Mouse (Mus musculus) macrophage (primary cell): ENCODE data around the gene Tmem220. TPM values are rescaled to one million over a fixed set of nuclear protein-coding genes. Genes with fewer than 3 reads are reported as not detected.
A peak's percentile ranks its signal among the peaks of the same experiment; 100 is the strongest.

Source experiments
- H3K27ac ChIP-seq: fragments of 350-480 bp; formaldehyde crosslinking; 2 replicates; pipeline ENCODE4 v1.9.0; 2021
- H3K36me3 ChIP-seq: fragments of 350-480 bp; formaldehyde crosslinking; 2 replicates; pipeline ENCODE4 v1.9.0; 2021; ENCODE audit errors: inconsistent target
- H3K4me3 ChIP-seq: fragments of 350-480 bp; formaldehyde crosslinking; 2 replicates; pipeline ENCODE4 v1.9.0; 2021; ENCODE audit errors: inconsistent target
- H3K79me2 ChIP-seq: fragments of 350-480 bp; formaldehyde crosslinking; 2 replicates; pipeline ENCODE4 v1.9.0; 2021; ENCODE audit errors: inconsistent target
- WGBS: methylation state at CpG from one replicate; pipeline ENCODE4 v1.1.7; 2026; ENCODE audit warnings: inconsistent platforms; ENCODE audit not compliant: missing documents; 5-methylcytosine and 5-hydroxymethylcytosine counted together
- polyA plus RNA-seq: library from polyadenylated mRNA; stranded (reverse); fragments of 250-400 nt; gene quantifications from 3 replicates; pipeline ENCODE4 v1.2.4, GENCODE M21; 2018; ENCODE audit warnings: inconsistent platforms
- total RNA-seq, 78 experiments: library from RNA; depleted of rRNA; stranded (reverse); fragments of 250-400 nt; gene quantifications; 1 replicate in 9 of 78; 2 replicates in 24 of 78; 3 replicates in 43 of 78; 4 replicates in 2 of 78; pipeline ENCODE4 v1.2.4; 2018; ENCODE audit warnings: inconsistent platforms in 56 of 78

Tmem220 gene
- total RNA-seq (2018; cell fraction: chromatin; rRNA removed) = 1 to 10 TPM in 22 of 26 experiments, under 1 TPM in 4; 0.29 to 7.4 (median 3.3) TPM
- 10 to 100 TPM in 12 of 26 experiments, 1 to 10 TPM in 14; 4.2 to 12.4 (median 9.3) TPM for total RNA-seq (2018; cell fraction: cytosol; rRNA removed)
- total RNA-seq (2018; cell fraction: nucleus; rRNA removed) = 10 to 100 TPM in 8 of 26 experiments, 1 to 10 TPM in 17, under 1 TPM in 1; 0.92 to 19.4 (median 7.2) TPM
- polyA plus RNA-seq = 5.1 to 13.2 TPM (median 8.5 TPM) in 3 replicates

DNA sequence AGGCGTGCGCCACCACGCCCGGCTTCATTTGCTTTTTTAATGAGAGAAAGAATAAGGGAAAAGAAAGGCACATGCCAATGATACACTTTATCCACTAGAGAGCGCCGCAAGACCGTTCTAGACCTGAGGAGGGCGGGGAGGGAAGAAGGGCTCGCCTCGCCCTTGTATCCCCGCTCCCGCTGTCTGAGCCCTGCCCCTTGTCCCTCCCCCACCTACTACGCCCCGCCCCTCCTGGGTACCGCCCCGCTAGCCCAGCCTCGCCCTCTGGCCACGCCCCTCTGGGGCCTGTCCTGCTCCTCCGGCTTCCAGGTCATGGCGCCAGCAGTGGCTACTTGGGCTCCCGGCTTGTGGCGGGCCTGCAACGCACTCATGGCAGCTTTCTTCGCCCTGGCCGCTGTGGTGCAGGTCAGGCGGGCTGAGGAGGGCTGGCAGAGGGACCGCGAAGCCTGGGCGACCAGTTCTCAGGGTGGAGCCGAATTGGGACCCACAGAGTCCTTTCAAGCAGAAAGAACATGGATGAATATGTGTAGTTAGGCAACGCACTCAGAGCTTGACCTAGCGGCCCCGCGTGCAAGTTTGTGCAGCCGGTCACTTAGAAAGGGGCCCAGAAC lies at the start of gene Tmem220:
Gene Tmem220 (plus strand): TSS at position 288 of the 611 bp plus-strand sequence.
- Histone ChIP-seq H3K4me3 (peak within 1 kb of the TSS; percentile 36), H3K36me3 (no peaks in the 10 kb centered on the region), H3K27ac (no peak within 1 kb of the TSS), H3K79me2 (no peaks in the 10 kb centered on the region)
- 3% methylated on average over 30 of the region's 35 CpGs for WGBS

DNA sequence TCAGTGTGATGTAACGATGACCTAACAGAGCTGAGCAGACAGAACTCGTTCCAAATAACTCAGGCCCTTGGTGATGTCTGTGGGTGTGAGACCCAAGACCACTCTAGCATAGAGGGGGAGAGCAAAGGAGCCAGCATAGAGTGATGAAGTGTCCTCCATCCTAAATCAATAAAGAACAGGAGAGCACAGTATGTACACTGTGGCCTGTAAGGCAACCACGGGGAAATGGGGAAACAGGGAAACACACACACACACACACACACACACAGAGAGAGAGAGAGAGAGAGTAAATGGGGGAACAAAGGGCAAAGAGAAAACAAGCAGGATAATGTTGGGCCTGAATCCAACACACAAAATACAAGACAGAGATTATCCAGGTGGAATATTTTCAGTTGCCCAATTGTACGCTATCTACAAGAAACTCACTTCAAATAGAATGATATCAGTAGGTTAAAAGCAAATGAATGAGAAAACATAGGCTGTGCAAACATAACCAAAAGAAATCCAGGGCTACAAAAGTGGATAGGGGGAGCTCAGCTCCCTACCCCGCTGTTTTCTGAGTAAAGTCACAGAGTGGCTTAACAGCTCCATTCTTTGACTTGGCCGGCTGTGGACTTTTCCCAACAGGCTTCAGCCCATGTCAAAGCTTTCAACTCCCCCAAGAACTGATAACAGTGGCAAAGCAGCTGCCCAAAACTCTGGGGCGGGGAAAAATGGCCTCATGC lies 49.2 kb upstream of the Tmem220 start:
- WGBS = 95% methylated on average over 7 of the region's 7 CpGs
- Histone ChIP-seq H3K79me2 (no peaks in the 10 kb centered on the region), H3K4me3 (no peak overlapping the region), H3K27ac (no peak overlapping the region), H3K36me3 (no peaks in the 10 kb centered on the region)

DNA sequence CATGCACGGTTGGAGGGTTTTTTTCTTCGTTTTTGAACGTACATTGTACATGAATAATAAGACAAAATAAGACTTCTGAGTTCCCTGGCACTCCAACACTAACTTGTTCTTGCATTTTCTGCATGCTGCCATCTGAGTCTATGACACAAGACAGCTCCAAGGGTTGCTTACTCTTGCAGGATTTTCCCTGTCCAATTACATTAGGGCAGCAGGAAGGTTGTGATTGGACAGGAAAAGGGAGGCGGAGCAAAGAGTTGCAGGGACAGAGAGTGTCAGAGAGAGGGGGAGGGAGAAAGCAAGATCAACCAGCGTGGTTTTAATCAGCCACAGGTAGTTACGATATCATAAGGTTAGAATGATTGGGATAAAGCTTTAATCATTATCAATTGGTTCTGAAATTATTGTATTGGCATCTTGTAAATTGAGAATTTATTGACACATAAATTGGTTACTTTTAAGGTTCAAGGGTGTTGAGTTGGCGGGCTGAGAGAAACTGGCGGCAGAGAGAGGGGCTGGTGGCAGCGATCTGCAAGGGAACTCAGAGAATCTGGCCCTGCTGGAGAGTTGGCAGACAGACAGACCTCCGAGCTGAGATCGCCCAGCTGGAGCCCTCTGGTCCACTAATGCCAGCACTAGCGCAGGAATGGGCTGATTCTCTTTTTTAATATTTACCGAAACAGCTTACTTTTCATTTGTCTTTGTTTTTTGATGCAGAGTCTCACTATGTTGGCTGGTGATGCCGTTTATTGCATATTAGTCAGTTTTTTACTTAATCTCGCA lies 43.4 kb upstream of the Tmem220 start:
- Histone ChIP-seq H3K36me3 (no peaks in the 10 kb centered on the region), H3K4me3 (no peak overlapping the region), H3K27ac (no peak overlapping the region), H3K79me2 (no peaks in the 10 kb centered on the region)
- WGBS = 83% methylated on average over 15 of the region's 15 CpGs

DNA sequence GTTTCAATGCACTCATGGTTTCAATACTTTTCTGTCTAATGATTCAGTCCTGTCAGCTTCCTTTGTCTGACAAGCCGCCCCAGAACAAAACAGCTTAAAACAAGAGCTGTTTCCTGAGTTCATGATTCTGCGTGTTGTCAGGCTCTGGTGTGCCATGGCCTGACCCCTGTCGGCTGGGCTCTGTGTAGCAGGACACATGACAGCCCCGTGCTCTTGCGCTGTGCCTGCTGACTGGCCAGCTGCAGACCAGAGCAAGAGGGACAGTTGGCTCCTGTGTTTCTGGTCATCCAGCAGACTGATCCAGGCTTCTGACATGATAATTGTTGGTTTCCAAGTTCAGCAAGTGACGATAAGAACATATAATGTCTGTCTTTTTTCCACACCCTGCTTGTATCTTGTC lies 42.2 kb upstream of the Tmem220 start:
- Histone ChIP-seq H3K27ac (no peak overlapping the region), H3K4me3 (no peak overlapping the region), H3K36me3 (no peaks in the 10 kb centered on the region), H3K79me2 (no peaks in the 10 kb centered on the region)
- 27% methylated on average over 6 of the region's 6 CpGs for WGBS

DNA sequence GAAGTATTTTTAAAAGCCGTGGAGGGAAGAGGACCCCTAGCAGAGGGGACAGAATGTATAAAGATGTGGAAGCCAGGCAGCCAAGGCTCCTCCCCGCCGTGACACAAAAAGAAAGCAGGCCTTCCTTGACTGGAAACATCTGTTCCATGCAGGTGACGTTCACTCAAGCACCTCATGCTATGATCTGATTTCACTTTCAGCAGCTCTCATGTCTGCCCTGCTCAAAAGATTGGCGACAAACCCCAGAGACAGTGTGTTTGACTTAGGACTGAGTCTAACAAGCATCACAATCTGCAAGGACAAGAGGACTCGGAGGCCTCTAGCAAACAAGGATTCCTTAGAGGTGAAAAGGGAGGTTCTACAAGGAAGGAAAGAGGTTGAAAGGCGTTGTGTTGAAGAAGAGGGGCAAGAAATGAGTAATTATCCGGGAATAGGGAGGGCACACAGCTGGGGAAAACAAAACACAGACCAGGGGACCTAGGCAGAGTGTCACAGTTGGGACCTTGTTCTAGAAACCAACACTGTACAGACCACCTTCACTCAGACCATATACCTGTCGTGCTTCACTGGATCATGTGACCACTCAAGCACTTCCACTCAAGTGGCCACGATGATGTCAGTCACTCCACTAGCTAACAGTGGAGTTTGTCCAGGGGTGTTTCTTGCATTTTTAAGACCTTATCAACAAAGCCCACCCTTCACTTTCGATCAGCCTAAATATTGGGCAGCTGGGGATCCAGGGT lies 41.4 kb upstream of the Tmem220 start:
- Histone ChIP-seq H3K79me2 (no peaks in the 10 kb centered on the region), H3K27ac (no peak overlapping the region), H3K36me3 (no peaks in the 10 kb centered on the region), H3K4me3 (no peak overlapping the region)
- WGBS = 76% methylated on average over 11 of the region's 11 CpGs

DNA sequence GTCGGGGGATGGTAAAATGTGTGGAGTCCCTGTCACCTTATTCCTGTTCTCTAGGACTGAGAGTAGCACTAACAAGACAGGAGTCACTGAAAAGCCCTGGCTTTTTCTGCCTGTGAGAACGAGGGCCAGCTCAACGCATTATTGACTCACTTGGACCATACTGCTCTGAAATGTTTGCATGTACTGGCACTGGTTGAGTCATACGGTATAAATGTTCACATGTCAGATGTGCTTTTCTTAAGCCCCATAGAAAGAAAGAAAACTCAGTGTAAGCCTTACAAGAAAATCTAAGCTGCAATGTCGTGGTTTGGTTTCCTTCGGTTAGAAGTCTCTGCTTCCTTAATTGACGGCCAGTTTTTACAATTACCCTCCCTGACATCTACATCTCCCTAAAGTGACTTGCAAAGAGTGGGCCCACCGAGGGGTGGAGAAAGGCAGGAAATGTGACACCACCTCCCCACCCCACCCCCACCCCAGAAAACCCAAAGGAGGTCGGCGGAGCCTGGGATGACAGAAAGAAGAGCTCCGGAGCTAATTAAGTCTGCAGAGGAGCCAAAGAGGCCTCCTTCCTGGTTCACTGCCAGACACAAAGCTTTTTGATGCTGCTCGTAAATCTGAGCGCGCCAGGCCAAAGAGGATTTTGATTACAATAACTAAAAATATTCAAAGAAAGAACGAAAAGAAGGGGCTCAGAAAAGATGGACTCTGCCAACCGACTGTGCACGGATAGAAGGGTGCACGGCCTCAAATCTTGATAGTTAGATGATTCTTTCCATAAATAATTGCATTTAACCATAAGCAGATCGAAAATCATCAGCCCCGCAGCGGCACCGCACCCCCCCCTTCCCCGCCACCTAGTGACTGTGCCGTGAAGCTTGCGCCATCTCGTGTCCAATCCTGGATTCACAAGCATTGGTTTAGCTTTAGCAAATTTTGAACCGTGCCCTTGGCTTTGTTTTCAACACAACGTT lies 40.5 kb upstream of the Tmem220 start:
- Histone ChIP-seq H3K79me2 (no peaks in the 10 kb centered on the region), H3K27ac (no peak overlapping the region), H3K36me3 (no peaks in the 10 kb centered on the region), H3K4me3 (peak overlapping the region; percentile 52)
- 10% methylated on average over 26 of the region's 28 CpGs for WGBS

DNA sequence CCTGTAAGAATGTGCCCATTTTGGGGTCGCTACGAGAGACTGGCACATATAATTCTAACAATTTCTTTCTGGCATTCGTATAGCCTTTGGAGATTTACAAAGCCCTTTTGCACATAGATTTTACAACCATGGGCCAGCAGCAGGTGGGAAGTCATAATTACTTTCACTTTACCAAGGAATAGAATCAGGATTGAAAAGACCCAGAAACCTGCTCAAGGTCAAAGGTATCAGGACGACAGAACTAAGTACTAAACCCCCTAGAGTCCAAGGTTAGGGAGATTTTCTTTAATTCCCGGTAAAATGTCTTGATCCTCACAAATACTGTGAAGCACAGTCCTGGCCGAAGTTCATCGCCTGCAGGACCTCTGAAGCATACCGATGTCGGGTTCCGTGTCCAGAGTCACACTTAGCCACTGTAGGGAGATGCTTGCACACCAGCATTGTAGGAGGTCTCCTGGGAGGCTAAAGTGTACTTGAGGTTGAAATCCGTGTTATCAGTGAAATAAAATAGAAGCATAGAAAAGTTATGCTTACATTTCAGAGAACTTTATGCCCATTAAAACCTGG lies 39.7 kb upstream of the Tmem220 start:
- Histone ChIP-seq H3K27ac (no peak overlapping the region), H3K4me3 (peak overlapping the region; percentile 52), H3K36me3 (no peaks in the 10 kb centered on the region), H3K79me2 (no peaks in the 10 kb centered on the region)
- WGBS = 23% methylated on average over 11 of the region's 11 CpGs

DNA sequence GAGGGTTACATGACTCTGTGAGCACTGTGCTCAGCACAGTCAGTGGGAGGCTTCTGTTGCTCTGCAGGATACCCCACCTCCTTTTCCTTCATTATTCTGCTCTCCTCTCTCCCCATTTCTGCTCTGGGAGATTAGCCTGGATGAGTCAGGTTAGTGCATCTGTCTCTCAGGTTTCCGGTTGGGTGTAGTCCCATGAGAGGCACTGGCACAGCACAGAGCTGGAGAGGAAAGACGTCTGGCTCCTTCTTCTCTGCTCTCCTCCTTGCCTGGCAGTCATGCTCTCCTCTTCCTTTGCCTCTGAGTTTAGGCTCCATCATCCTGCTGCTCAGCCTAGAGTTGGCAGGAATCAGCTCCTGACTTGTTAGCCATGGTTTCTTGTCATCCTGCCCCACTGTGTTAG lies 32.8 kb upstream of the Tmem220 start:
- no peaks in the 10 kb centered on the region for H3K79me2 ChIP-seq
- 87% methylated on average over 2 of the region's 2 CpGs for WGBS
- no peak overlapping the region for H3K4me3 ChIP-seq
- no peaks in the 10 kb centered on the region for H3K36me3 ChIP-seq
- no peak overlapping the region for H3K27ac ChIP-seq

DNA sequence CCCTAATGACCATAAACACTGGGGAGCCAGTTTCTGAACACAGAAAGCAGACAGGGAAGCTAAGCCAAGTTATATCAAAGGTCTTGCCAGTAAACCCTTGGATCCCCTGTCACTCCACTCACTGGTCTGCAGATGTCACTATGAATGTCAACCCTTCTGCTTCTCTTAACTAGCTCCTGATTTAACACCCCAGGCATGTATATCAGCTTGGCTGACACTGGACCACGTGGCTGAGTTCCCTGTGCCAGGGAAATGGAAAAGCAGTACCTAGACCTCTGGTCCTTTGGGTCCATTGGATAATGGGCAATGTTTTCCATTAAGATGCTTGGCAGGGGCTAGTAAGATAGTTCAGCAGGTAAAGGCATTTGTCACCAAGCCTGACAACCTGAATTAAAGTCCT lies 31.3 kb upstream of the Tmem220 start:
- H3K79me2 ChIP-seq = no peaks in the 10 kb centered on the region
- H3K27ac ChIP-seq = no peak overlapping the region
- WGBS = 41% methylated on average over 1 of the region's 1 CpGs
- no peaks in the 10 kb centered on the region for H3K36me3 ChIP-seq
- no peak overlapping the region for H3K4me3 ChIP-seq

DNA sequence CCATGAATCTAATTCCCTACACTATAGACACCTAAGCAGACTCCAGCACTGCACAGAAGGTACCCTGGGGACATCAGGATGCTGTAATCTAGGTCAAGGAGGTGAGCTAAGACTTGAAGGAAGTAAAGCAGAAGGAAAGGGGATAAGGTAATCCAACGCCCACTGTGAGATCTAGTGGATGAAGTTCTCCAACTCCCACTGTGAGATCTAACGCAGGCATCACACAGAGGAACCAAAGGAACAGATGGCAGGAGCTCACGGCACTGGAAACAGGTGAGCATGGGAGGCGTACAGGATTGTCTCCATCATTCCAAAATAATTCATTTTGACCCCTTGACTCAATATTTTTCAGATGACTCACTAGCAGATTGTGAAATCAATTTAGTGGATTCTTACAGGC lies 28.5 kb upstream of the Tmem220 start:
- Histone ChIP-seq H3K79me2 (no peaks in the 10 kb centered on the region), H3K36me3 (no peaks in the 10 kb centered on the region), H3K27ac (no peak overlapping the region), H3K4me3 (no peak overlapping the region)
- WGBS = 86% methylated on average over 4 of the region's 4 CpGs

DNA sequence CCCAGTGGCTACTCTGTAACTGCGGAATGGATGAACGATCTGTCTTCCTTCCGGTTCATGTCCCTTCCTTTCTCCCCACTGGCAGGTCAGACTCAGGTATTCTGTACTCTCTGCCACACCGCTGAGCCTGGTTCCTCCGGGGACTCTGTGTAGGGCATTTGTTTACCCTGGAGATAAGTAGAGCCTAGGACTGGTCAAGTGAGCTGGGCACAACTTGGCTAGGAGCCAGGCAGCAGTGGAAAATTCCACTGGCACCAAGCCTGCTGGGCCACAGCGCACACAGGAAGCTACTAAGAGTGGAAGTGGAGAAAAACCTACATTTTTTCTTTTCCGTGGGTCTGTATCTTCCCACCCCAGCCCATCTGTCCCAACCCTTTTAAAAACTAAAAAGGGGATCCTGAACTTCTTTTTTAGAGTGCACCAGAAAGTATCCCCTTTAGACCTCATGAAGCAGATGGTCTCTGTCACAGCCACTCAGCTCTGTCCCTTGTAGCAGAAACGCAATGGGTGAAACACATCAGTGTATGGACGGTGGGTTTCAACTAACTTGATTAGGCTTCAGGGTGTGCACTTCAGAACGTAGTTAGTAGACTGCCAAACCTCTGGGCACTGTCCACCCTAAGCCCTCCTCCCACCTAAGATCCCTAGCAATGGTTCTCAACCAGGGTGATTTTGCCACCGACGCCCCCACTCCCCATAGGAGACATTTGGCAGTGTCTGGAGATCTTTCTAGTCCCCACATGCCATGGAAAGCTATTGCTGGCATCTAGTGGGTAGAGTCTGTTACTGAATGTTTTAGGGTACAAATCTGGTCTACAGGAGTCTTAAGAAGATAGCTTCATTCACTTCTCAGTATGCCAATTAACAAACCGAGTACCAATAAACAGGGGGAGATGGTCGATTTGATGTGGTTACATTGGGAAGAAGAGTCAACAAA lies 26.2 kb upstream of the Tmem220 start:
- Histone ChIP-seq H3K36me3 (no peaks in the 10 kb centered on the region), H3K27ac (no peak overlapping the region), H3K4me3 (no peak overlapping the region), H3K79me2 (no peaks in the 10 kb centered on the region)
- 78% methylated on average over 14 of the region's 14 CpGs for WGBS

DNA sequence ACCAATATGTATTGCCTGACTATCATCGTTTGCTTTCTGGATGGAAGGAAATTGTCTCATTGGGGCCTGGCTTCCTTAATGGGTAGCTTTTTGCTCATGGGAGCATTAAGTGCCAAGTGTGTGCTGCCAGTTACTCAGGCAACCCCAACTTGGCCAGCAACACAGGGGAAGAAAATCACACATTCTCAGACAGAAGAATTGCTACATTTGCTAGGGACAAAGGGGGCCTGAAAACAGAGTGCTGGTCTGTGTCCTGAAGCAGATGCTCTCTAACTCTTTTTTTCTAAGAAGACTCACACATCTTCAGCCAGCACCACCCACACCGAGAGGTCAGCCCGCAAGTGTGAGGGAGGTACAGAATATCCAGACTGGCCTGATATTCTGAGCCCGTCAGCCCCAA lies 24.3 kb upstream of the Tmem220 start:
- WGBS = 83% methylated on average over 4 of the region's 4 CpGs
- no peak overlapping the region for H3K27ac ChIP-seq
- H3K79me2 ChIP-seq = no peaks in the 10 kb centered on the region
- no peak overlapping the region for H3K4me3 ChIP-seq
- H3K36me3 ChIP-seq = no peaks in the 10 kb centered on the region
